Mouse (Mus musculus) forebrain, postnatal 0 days (tissue): ENCODE results near the gene Slc35b1. TPM values are rescaled to one million over a fixed set of nuclear protein-coding genes. Genes with fewer than 3 reads are reported as not detected.

Experiments
- ATAC-seq: fragments of 200-750 bp; cut with Nextera tagmentation; 2 replicates; pipeline ENCODE4 v1.8.0; 2017; ENCODE audit warnings: mild to moderate bottlenecking, moderate library complexity
- DNase-seq: peaks from one replicate; pipeline ENCODE4 v3.0.0-alpha.2; 2015
- H3K27ac ChIP-seq: fragments of 300-500 bp; sonication (generic); 2 replicates; pipeline ENCODE4 v1.5.1; 2014; ENCODE audit warnings: low read depth, mild to moderate bottlenecking, antibody characterized with exemption, low read length, moderate library complexity, mixed read lengths
- H3K27me3 ChIP-seq: fragments of 300-500 bp; sonication (generic); 2 replicates; pipeline ENCODE4 v1.6.1; 2014; ENCODE audit warnings: mild to moderate bottlenecking, low read length, mixed read lengths; ENCODE audit not compliant: insufficient read depth
- H3K36me3 ChIP-seq: fragments of 300-500 bp; sonication (generic); 2 replicates; pipeline ENCODE4 v1.6.1; 2014; ENCODE audit warnings: mild to moderate bottlenecking, moderate library complexity; ENCODE audit not compliant: insufficient read depth
- H3K4me1 ChIP-seq: fragments of 300-500 bp; sonication (generic); 2 replicates; pipeline ENCODE4 v1.6.1; 2014; ENCODE audit warnings: antibody characterized with exemption; ENCODE audit not compliant: insufficient read depth
- H3K4me2 ChIP-seq: fragments of 300-500 bp; sonication (generic); 2 replicates; pipeline ENCODE4 v1.6.1; 2014; ENCODE audit warnings: low read depth, mild to moderate bottlenecking, moderate library complexity
- H3K4me3 ChIP-seq: fragments of 300-500 bp; sonication (generic); 2 replicates; pipeline ENCODE4 v1.5.1; 2014; ENCODE audit warnings: low read depth, low read length, mixed read lengths
- H3K9ac ChIP-seq: fragments of 300-500 bp; sonication (generic); 2 replicates; pipeline ENCODE4 v1.6.1; 2014; ENCODE audit warnings: mild to moderate bottlenecking
- H3K9me3 ChIP-seq: fragments of 300-500 bp; sonication (generic); 2 replicates; pipeline ENCODE4 v1.6.1; 2016; ENCODE audit warnings: low read length
- CTCF ChIP-seq: sonication (generic); IDR thresholded peaks from 2 replicates; pipeline ENCODE4 v1.5.1; 2016; ENCODE audit warnings: antibody characterized with exemption, control low read depth, low read depth
- WGBS: fragments of 180-500 bp; shearing (Covaris S2); extraction: QIAGEN DNeasy Blood & Tissue Kit; methylation state at CpG from one replicate; pipeline ENCODE4 v1.1.7; 2014; 5-methylcytosine and 5-hydroxymethylcytosine counted together
- polyA plus RNA-seq: library from polyadenylated mRNA; unstranded; fragments of >200 nt; fragmentation: Nextera tagmentation; extraction: Ambion mirVana; gene quantifications from 2 replicates; pipeline ENCODE4 v1.2.1, GENCODE M21; 2015
- total RNA-seq: library from RNA; depleted of rRNA; stranded (reverse); fragments of >200 nt; gene quantifications from 2 replicates; pipeline ENCODE4 v1.2.3, GENCODE M21; 2014; rRNA removed

The Slc35b1 gene
- total and polyA plus RNA-seq, 2 experiments from 2014 or later = 109 to 160 TPM

GRCm38 (mm10) chr11:95431344-95431743, 46.9 kb downstream of the Slc35b1 start:
- ATAC-seq (no peak), DNase-seq (no peak)
- no peak overlapping the region for H3K27ac ChIP-seq
- H3K4me2 ChIP-seq = no peak overlapping the region
- H3K4me3 ChIP-seq = no peak overlapping the region
- H3K27me3 ChIP-seq = no peaks in the 10 kb centered on the region
- no peak for TF ChIP-seq CTCF
- H3K9me3 ChIP-seq = no peaks in the 10 kb centered on the region
- H3K4me1 ChIP-seq = no peaks in the 10 kb centered on the region
- 73% methylated on average over 2 of the region's 2 CpGs for WGBS
- H3K36me3 ChIP-seq = peaks cover 4% of the 10 kb centered on the region; the same call in 1 of the 2 replicates
- no peak overlapping the region for H3K9ac ChIP-seq

- Histone ChIP-seq H3K27ac (no peak overlapping the region), H3K36me3 (peaks cover 4% of the 10 kb centered on the region; the same call in 1 of the 2 replicates), H3K9ac (no peak overlapping the region), H3K4me2 (no peak overlapping the region), H3K27me3 (no peaks in the 10 kb centered on the region), H3K9me3 (no peaks in the 10 kb centered on the region), H3K4me1 (no peaks in the 10 kb centered on the region), H3K4me3 (no peak overlapping the region)
- ATAC-seq (no peak), DNase-seq (no peak)
- TF ChIP-seq CTCF = peak; percentile 46
- 73% methylated on average over 2 of the region's 2 CpGs for WGBS
Observed at GRCm38 (mm10) chr11:95432194-95432593, 47.7 kb downstream of the Slc35b1 start.

Other genes with a start within 250 kb of the Slc35b1 start
- 0.15 TPM in 1 of 2 replicates, not detected in the other for gene Dlx4, start 238.4 kb upstream of the Slc35b1 start, total RNA-seq
- gene Dlx4, start 238.4 kb upstream of the Slc35b1 start, polyA plus RNA-seq = 0.49 and 0.82 TPM in 2 replicates
- not detected in 2 replicates for gene Tac4, start 123.2 kb upstream of the Slc35b1 start, total RNA-seq
- gene Tac4, start 123.2 kb upstream of the Slc35b1 start, polyA plus RNA-seq = not detected in 2 replicates
- gene Kat7, start 74.4 kb upstream of the Slc35b1 start, total RNA-seq = 69.0 and 78.2 TPM in 2 replicates
- 62.5 and 72.8 TPM in 2 replicates for gene Kat7, start 74.4 kb upstream of the Slc35b1 start, polyA plus RNA-seq
- 5.5 TPM in 2 replicates for gene Fam117a, start 47.7 kb upstream of the Slc35b1 start, total RNA-seq
- gene Fam117a, start 47.7 kb upstream of the Slc35b1 start, polyA plus RNA-seq = 1.0 and 1.8 TPM in 2 replicates
- gene Spop, start 29.4 kb downstream of the Slc35b1 start, total RNA-seq = 59.2 and 70.1 TPM in 2 replicates
- gene Spop, start 29.4 kb downstream of the Slc35b1 start, polyA plus RNA-seq = 88.7 and 213 TPM in 2 replicates
- 35.7 and 45.8 TPM in 2 replicates for gene Nxph3, start 129.9 kb downstream of the Slc35b1 start, total RNA-seq
- gene Nxph3, start 129.9 kb downstream of the Slc35b1 start, polyA plus RNA-seq = 9.5 and 12.9 TPM in 2 replicates
- 5.8 and 8.2 TPM in 2 replicates for gene Ngfr, start 203.0 kb downstream of the Slc35b1 start, total RNA-seq
- 4.5 and 6.0 TPM in 2 replicates for gene Ngfr, start 203.0 kb downstream of the Slc35b1 start, polyA plus RNA-seq